Mouse (Mus musculus) G1E-ER4 (cell line): ENCODE measurements at regions not wholly inside any gene's neighbourhood (a gene's known extent, or its start where the extent isn't known, plus 50 kb on each side); places are given as distances from the start of the nearest gene placed in this dataset.

Experiments used
- GATA1 ChIP-seq: IDR thresholded peaks from one replicate; pipeline ENCODE4 v1.8.0; 2012; ENCODE audit warnings: low read length, inconsistent platforms

GRCm38 (mm10) chr8:8231308-8231985 lies 429.6 kb downstream of the Efnb2 start:
- no peak for TF ChIP-seq GATA1

GRCm38 (mm10) chr8:8225994-8226393 lies 435.0 kb downstream of the Efnb2 start:
- TF ChIP-seq GATA1, result no peak

- no peak for TF ChIP-seq GATA1
These were observed 435.7 kb downstream of the Efnb2 start for GRCm38 (mm10) chr8:8225175-8225830.

- no peak for TF ChIP-seq GATA1
These were observed 440.5 kb downstream of the Efnb2 start for GRCm38 (mm10) chr8:8220395-8221031.

- TF ChIP-seq GATA1, result no peak
These were observed 441.2 kb downstream of the Efnb2 start for GRCm38 (mm10) chr8:8219701-8220394.

GRCm38 (mm10) chr8:8193036-8193435 lies 468.0 kb downstream of the Efnb2 start:
- no peak for TF ChIP-seq GATA1

- no peak for TF ChIP-seq GATA1
These were observed 475.0 kb downstream of the Efnb2 start for GRCm38 (mm10) chr8:8186046-8186445.

GRCm38 (mm10) chr8:8183233-8183622 lies 477.8 kb downstream of the Efnb2 start:
- no peak for TF ChIP-seq GATA1

GRCm38 (mm10) chr8:8182616-8183232 lies 478.3 kb downstream of the Efnb2 start:
- TF ChIP-seq GATA1, result no peak

GRCm38 (mm10) chr8:8182108-8182507 lies 478.9 kb downstream of the Efnb2 start:
- no peak for TF ChIP-seq GATA1

GRCm38 (mm10) chr8:8174286-8174685 lies 486.8 kb downstream of the Efnb2 start:
- TF ChIP-seq GATA1, result no peak

GRCm38 (mm10) chr8:8168674-8169073 lies 492.4 kb downstream of the Efnb2 start:
- TF ChIP-seq GATA1, result no peak

- TF ChIP-seq GATA1, result no peak
These were observed 492.8 kb downstream of the Efnb2 start for GRCm38 (mm10) chr8:8168250-8168649.

- TF ChIP-seq GATA1, result no peak
These were observed 513.5 kb downstream of the Efnb2 start for GRCm38 (mm10) chr8:8147527-8147926.

GRCm38 (mm10) chr8:8142933-8143495 lies 518.0 kb downstream of the Efnb2 start:
- TF ChIP-seq GATA1, result no peak
